Mouse (Mus musculus) cerebellum, adult 2 months (tissue): Measurements from ENCODE around the gene Lrrc51.

Experiments
- CTCF ChIP-seq: fragments of 200-500 bp; IDR thresholded peaks from 2 replicates; pipeline ENCODE4 v1.5.1; 2011; ENCODE audit warnings: low read depth, mild to moderate bottlenecking, control low read depth, low read length, moderate library complexity, borderline replicate concordance; ENCODE audit not compliant: insufficient read depth
- POLR2A ChIP-seq: fragments of 200-500 bp; IDR thresholded peaks from 2 replicates; pipeline ENCODE4 v1.6.1; 2011; ENCODE audit warnings: low read length, control low read depth, borderline replicate concordance; ENCODE audit not compliant: insufficient read depth

- TF ChIP-seq POLR2A (no peak), CTCF (no peak)
Observed at GRCm38 (mm10) chr7:101910138-101910537, 23.6 kb downstream of the Lrrc51 start.
